Comparison of ENCODE assay signal across 20 mouse cellular contexts in the genomic region with DNA sequence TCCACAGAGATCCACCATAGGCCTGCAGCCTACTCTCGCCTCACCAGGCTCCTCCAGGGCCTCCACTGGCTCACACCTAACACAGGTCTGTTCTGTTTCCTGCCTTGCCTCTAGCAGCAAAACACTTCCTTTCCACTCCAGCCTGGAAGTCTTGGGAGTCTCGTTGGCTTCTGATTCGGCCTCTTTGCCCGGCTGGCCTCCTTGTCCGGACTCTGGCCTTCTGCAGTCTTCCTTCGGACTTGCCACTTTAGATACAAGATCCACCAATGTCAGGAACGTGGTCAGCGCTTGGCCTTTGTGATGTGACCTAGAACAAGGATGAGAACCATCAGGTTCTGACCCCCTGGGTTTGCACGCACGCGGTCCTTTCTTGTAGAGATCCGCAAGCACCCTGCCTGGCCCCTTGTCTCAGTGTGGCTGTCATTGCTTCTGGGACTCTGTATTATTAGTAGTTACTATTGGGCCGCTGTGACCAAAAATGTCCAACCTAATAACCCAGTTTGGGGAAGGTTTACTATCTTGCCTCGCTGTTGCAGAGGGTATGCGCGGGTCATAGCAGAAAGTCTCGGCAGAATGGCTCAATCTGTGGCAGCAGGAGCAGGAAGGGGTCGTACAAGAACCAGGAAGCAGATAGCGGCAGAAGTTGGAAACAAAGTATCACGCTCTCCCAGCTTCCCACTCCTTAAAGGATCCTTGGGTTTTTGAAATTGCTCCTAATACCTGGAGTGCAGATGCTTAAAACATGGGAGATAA.
"Had no signal": no experiment of that assay in that cellular context is flagged by ENCODE, and none has a peak within 500 bp of the region (broad histone marks: within the 10 kb centered on the region; RNA-seq: fewer than 3 reads in every experiment).

No protein-coding gene starts in this region.

- H3K4me1 ChIP-seq: midbrain, embryonic 10.5 days; midbrain, embryonic 12.5 days; neural tube, embryonic 13.5 days; stomach, embryonic 15.5 days had no signal

- H3K9me3 ChIP-seq: midbrain, embryonic 10.5 days; midbrain, embryonic 12.5 days; neural tube, embryonic 15.5 days; stomach, embryonic 15.5 days had no signal

- H3K36me3 ChIP-seq: midbrain, embryonic 10.5 days; midbrain, embryonic 12.5 days; neural tube, embryonic 13.5 days; neural tube, embryonic 15.5 days; stomach, embryonic 15.5 days had no signal

- H3K27me3 ChIP-seq: midbrain, embryonic 12.5 days; neural tube, embryonic 13.5 days; neural tube, embryonic 15.5 days; stomach, embryonic 15.5 days had no signal

- DNase-seq: lung, adult 18-20 months; lung, embryonic 14.5 days; lung, postnatal 10 days; lung, postnatal 4 days; midbrain, embryonic 14.5 days; retina, postnatal 1 day; right cerebral cortex, adult 18-20 months; right cerebral cortex, postnatal 25 days; right cerebral cortex, postnatal 4 days; spleen, adult 18-20 months; thymus, adult 2 months; thymus, postnatal 25 days; thymus, postnatal 4 days had no signal

- H3K4me3 ChIP-seq: midbrain, embryonic 10.5 days; midbrain, embryonic 12.5 days; myocyte; neural tube, embryonic 13.5 days; neural tube, embryonic 15.5 days; stomach, embryonic 15.5 days had no signal

- H3K27ac ChIP-seq: midbrain, embryonic 10.5 days; midbrain, embryonic 12.5 days; neural tube, embryonic 13.5 days; neural tube, embryonic 15.5 days; stomach, embryonic 15.5 days; stomach, postnatal 0 days had no signal
